Mouse (Mus musculus): ENCODE measurements around the gene Rnf130. TPM values are rescaled to one million over a fixed set of nuclear protein-coding genes. Genes with fewer than 3 reads are reported as not detected.
A peak's percentile ranks its signal among the peaks of the same experiment; 100 is the strongest.

Gene Rnf130
- total RNA-seq, 2 experiments from 2014 or later, result 41.3 to 51.8 TPM

- DNase-seq, result no peak
- intact Hi-C loops (cut with DNase I), result loop anchor here (5.0 kb wide), 1 partner anchor 112 kb away; no protein-coding TSS in a partner anchor
- Histone ChIP-seq H3K4me3 (no peak overlapping the region), H3K27ac (peak overlapping the region; percentile 24)
- no peak for TF ChIP-seq CTCF (IDR thresholded peaks at IDR 0.05)
These were observed 109.2 kb downstream of the Rnf130 start for GRCm38 (mm10) chr11:50134136-50134859.

DNA sequence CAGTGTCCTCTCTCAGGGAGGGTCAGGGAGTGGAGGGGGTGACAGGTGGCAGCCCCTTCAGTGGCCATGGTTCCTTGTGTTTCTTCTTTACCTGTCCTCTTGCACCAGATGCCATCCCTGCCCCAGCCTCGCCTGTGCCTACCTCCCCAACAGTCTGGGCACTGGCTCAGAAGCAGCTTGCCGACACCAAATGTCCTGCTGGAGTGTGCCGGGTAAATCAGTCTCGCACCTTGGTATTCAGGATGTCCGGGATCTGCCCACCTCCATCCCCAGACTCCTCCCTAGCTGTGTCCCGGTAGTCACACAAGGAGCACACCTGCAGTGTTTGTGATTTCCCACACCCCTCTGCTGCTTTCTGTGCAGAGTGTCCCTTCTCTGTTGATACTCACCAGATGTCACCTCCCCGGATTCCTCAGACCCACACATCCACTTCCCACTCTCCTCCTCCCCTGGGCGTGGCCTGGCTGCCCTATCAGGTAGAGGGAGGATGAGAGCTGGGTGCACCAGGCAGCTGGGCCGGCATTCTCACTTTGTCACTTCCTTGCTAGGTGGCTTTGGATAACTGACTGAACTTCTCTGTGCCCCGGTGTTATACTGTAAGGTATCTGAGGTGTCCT is 113.2 kb downstream of the Rnf130 start:
- TF ChIP-seq CTCF (IDR thresholded peaks at IDR 0.05), result no peak
- intact Hi-C loops (cut with DNase I), result no loop called here
- Histone ChIP-seq H3K4me3 (no peak overlapping the region), H3K27ac (no peak overlapping the region)
- DNase-seq, result no peak

GRCm38 (mm10) chr11:50139571-50139970 is 114.4 kb downstream of the Rnf130 start:
- intact Hi-C loops (cut with DNase I), result no loop called here
- TF ChIP-seq CTCF (IDR thresholded peaks at IDR 0.05), result no peak
- DNase-seq, result no peak
- no peak overlapping the region for H3K4me3 ChIP-seq
- H3K27ac ChIP-seq, result no peak overlapping the region

DNA sequence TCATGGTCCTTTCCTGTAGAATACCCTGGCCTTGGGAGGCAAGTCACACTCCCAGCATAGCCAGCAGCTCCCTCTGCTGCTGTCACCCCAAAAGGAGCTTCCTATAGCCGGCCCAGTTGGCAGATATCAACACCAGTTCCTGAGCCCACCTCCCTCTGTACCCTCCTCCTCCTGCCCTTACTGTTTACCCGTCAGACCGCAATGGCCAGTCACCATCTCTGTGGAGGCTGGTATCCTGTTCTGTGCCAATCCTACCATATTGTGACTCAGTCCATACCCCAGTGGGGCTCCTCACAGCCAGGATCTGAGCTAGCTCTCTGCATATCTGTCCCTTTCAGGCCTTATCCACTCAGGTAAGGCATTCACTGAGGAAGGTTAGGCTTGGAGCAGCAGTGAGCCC is 120.4 kb downstream of the Rnf130 start:
- Histone ChIP-seq H3K4me3 (no peak overlapping the region), H3K27ac (no peak overlapping the region)
- no peak for DNase-seq
- no peak for TF ChIP-seq CTCF (IDR thresholded peaks at IDR 0.05)
- intact Hi-C loops (cut with DNase I), result no loop called here

DNA sequence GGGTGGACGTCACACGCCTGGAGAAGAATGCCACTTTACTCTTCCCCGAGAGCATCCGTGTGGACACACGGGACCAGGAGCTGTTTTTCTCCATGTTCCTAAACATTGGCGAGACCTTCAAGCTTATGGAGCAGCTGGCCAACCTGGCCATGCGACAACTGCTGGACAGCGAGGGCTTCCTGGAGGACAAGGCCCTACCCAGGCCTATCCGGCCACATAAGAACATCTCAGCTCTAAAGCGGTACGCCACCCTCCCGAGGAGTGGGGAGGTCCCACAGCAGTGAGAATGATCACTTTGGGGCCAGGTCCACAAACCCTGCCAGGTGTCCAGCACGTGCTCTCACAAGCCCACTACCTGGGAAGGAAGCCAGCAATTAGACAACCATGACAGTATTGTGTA is 121.0 kb downstream of the Rnf130 start:
- Histone ChIP-seq H3K27ac (no peak overlapping the region), H3K4me3 (no peak overlapping the region)
- no peak for TF ChIP-seq CTCF (IDR thresholded peaks at IDR 0.05)
- intact Hi-C loops (cut with DNase I), result no loop called here
- DNase-seq, result no peak

GRCm38 (mm10) chr11:50147267-50147957 is 122.3 kb downstream of the Rnf130 start:
- DNase-seq, result no peak

DNA sequence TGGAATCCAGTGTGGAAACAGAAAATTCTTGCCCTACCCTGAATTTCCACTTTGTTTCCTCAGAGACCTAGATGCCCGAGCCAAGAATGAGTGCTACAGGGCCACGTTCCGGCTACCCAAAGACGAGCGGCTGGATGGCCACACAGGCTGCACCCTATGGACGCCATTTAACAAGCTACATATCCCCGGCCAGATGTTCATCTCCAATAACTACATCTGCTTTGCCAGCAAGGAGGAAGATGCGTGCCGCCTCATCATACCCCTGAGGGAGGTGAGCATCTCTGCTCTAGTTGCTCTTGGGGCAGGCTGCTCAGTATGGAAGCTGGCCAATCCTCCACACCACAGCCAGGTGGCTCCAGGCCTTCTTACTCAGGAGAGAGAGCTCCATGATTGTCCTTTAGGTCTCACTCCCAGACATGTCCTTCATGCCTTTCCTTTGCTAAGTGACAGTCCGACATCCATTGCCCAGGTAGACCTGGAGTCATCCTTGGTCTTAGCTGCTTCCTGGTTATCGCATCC is 122.9 kb downstream of the Rnf130 start:
- intact Hi-C loops (cut with DNase I), result no loop called here
- DNase-seq, result no peak
- Histone ChIP-seq H3K27ac (no peak overlapping the region), H3K4me3 (no peak overlapping the region)
- no peak for TF ChIP-seq CTCF (IDR thresholded peaks at IDR 0.05)

More at GRCm38 (mm10) chr11:50147267-50147957, 122.3 kb downstream of the Rnf130 start:
- TF ChIP-seq CTCF (IDR thresholded peaks at IDR 0.05), result no peak
- intact Hi-C loops (cut with DNase I), result no loop called here
- Histone ChIP-seq H3K27ac (no peak overlapping the region), H3K4me3 (no peak overlapping the region)

DNA sequence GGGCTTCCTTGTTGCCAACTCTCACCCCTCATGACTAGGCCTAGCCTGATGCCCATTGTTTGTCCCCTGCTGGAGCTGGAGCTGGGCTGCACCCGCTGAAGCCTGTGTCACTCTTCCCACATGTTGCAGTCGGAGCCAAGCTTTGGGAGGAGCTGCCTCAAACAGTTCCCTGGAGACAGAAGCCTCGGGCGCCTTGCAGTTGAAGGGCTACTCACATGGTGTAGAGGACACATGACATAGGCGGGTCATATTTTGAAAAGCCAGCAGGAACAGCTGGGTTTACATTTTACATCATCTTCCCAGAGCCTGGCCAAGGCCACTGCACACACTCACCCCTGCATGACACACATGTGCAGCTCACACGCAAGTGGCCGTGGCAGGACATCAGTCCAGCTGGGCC is 124.1 kb downstream of the Rnf130 start:
- DNase-seq, result peak; percentile 49
- intact Hi-C loops (cut with DNase I), result no loop called here
- Histone ChIP-seq H3K27ac (peak overlapping the region; percentile 1; the same call in 1 of the 2 replicates), H3K4me3 (no peak overlapping the region)
- TF ChIP-seq CTCF (IDR thresholded peaks at IDR 0.05), result no peak

GRCm38 (mm10) chr11:50149603-50150150 is 124.5 kb downstream of the Rnf130 start:
- Histone ChIP-seq H3K27ac (peak overlapping the region; percentile 1; the same call in 1 of the 2 replicates), H3K4me3 (no peak overlapping the region)
- no peak for DNase-seq
- intact Hi-C loops (cut with DNase I), result no loop called here
- no peak for TF ChIP-seq CTCF (IDR thresholded peaks at IDR 0.05)

DNA sequence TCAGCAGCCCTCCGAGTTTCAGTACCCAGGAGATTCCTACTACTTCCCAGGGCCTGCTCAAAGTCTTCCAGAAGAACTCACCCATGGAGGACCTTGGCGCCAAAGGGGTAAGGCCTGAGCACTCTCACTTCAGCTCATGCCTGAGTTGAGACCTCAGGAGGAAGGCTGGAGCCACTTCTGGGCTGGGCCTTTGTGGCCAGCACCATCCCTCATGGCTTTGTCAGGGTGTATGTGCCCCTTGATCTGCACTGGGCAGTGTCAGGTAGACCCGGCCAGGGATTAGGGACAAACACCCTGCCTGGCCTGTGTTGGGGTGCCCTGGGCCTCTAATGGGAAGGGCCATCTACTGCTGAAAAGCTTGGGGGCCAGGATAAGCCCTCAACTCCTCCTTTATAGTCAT is 126.2 kb downstream of the Rnf130 start:
- no peak for TF ChIP-seq CTCF (IDR thresholded peaks at IDR 0.05)
- intact Hi-C loops (cut with DNase I), result no loop called here
- DNase-seq, result no peak
- Histone ChIP-seq H3K27ac (no peak overlapping the region), H3K4me3 (no peak overlapping the region)

DNA sequence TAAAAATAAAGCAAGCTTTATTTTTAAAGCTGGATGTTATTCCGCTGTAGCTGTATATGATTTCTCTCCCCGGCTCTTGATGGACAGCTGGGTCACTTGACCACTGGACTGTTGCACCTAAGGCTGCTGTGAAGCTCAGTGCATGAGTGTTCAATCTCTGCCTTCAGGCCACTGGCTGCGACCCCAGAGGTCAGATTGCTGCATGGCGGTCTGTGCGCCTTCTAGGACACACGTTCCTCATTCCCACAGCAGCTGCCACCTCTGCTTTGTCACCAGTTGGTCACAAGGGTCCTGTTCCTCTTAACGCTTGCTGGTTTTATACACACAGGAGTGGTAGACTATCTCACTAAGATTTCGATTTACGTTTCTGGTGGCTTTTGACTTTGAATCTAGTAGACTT is 129.0 kb downstream of the Rnf130 start:
- no peak for TF ChIP-seq CTCF (IDR thresholded peaks at IDR 0.05)
- no peak overlapping the region for H3K4me3 ChIP-seq
- intact Hi-C loops (cut with DNase I), result no loop called here
- H3K27ac ChIP-seq, result no peak overlapping the region
- no peak for DNase-seq

Small RNA genes lying within 50 kb of the gene (microRNA-seq; reads per million reads assigned to microRNA genes)
- 258 reads per million, percentile 59 among the genes with 10 or more reads in this experiment for gene Mir340

Other genes starting within 250 kb of the Rnf130 start
- 10 to 100 TPM in 1 of 2 experiments, 1 to 10 TPM in 1; 7.5 to 11.1 TPM for gene Gfpt2, start 231.2 kb upstream of the Rnf130 start, total RNA-seq (2021)
- gene Mapk9, start 178.6 kb upstream of the Rnf130 start, total RNA-seq (2021), result 10 to 100 TPM; 47.4 to 54.4 TPM
- under 1 TPM; 0.13 to 0.31 TPM for gene Rasgef1c, start 123.5 kb upstream of the Rnf130 start, total RNA-seq (2021)
- 10 to 100 TPM; 25.3 to 28.6 TPM for gene Tbc1d9b, start 106.0 kb downstream of the Rnf130 start, total RNA-seq (2021)
- 1 to 10 TPM; 2.4 to 3.1 TPM for gene Mrnip, start 149.1 kb downstream of the Rnf130 start, total RNA-seq (2021)
- gene Sqstm1, start 185.5 kb downstream of the Rnf130 start, total RNA-seq (2021), result 100 to 1,000 TPM; 376 to 655 TPM
- gene Mgat4b, start 185.5 kb downstream of the Rnf130 start, total RNA-seq (2021), result 10 to 100 TPM; 33.9 to 40.7 TPM
- 1 to 10 TPM; 2.1 to 3.2 TPM for gene Ltc4s, start 213.3 kb downstream of the Rnf130 start, total RNA-seq (2021)

Data from gastrocnemius, adult 2 months (tissue).